Mouse (Mus musculus) liver, postnatal 0 days (tissue): ENCODE measurements at regions not wholly inside any gene's neighbourhood (a gene's known extent, or its start where the extent isn't known, plus 50 kb on each side); places are given as distances from the start of the nearest gene placed in this dataset.
A peak's percentile ranks its signal among the peaks of the same experiment; 100 is the strongest.

Experiments
- ATAC-seq: fragments of 200-750 bp; cut with Nextera tagmentation; 2 replicates; pipeline ENCODE4 v1.8.0; 2017; ENCODE audit warnings: mild to moderate bottlenecking, moderate library complexity
- DNase-seq: peaks from one replicate; pipeline ENCODE4 v3.0.0-alpha.2; 2016
- H3K27ac ChIP-seq: fragments of 300-500 bp; sonication (generic); 2 replicates; pipeline ENCODE4 v1.5.1; 2014; ENCODE audit warnings: antibody characterized with exemption, moderate library complexity, mild to moderate bottlenecking, low read depth
- H3K27me3 ChIP-seq: fragments of 300-500 bp; sonication (generic); 2 replicates; pipeline ENCODE4 v1.6.1; 2014; ENCODE audit warnings: low read length, control low read depth, mixed read lengths; ENCODE audit not compliant: insufficient read depth
- H3K36me3 ChIP-seq: fragments of 300-500 bp; sonication (generic); replicated peaks from 2 replicates; pipeline ENCODE4 v1.6.1; 2014; ENCODE audit warnings: mild to moderate bottlenecking, control low read depth, low read length, moderate library complexity, mixed read lengths; ENCODE audit not compliant: insufficient read depth
- H3K4me1 ChIP-seq: fragments of 300-500 bp; sonication (generic); 2 replicates; pipeline ENCODE4 v1.6.1; 2014; ENCODE audit warnings: antibody characterized with exemption, mild to moderate bottlenecking, control low read depth; ENCODE audit not compliant: insufficient read depth
- H3K4me2 ChIP-seq: fragments of 300-500 bp; sonication (generic); 2 replicates; pipeline ENCODE4 v1.6.1; 2014; ENCODE audit warnings: low read depth, mild to moderate bottlenecking, low read length, moderate library complexity, mixed read lengths
- H3K4me3 ChIP-seq: fragments of 300-500 bp; sonication (generic); 2 replicates; pipeline ENCODE4 v1.5.1; 2014; ENCODE audit warnings: low read depth, low read length
- H3K9ac ChIP-seq: fragments of 300-500 bp; sonication (generic); replicated peaks from 2 replicates; pipeline ENCODE4 v1.6.1; 2014; ENCODE audit warnings: mild to moderate bottlenecking, moderate library complexity
- H3K9me3 ChIP-seq: fragments of 300-500 bp; sonication (generic); 2 replicates; pipeline ENCODE4 v1.6.1; 2016; ENCODE audit warnings: mild to moderate bottlenecking, control low read depth, low read length, mixed read lengths
- CTCF ChIP-seq: sonication (generic); IDR thresholded peaks from 2 replicates; pipeline ENCODE4 v1.5.1; 2016; ENCODE audit warnings: antibody characterized with exemption, low read depth
- EP300 ChIP-seq: IDR thresholded peaks from 2 replicates; pipeline ENCODE4 v1.6.1; 2016; ENCODE audit warnings: antibody characterized with exemption, low read depth, mild to moderate bottlenecking
- WGBS: fragments of 180-500 bp; shearing (Covaris S2); extraction: QIAGEN DNeasy Blood & Tissue Kit; methylation state at CpG from one replicate; pipeline ENCODE4 v1.1.7; 2014; ENCODE audit not compliant: insufficient replicate concordance; 5-methylcytosine and 5-hydroxymethylcytosine counted together

DNA sequence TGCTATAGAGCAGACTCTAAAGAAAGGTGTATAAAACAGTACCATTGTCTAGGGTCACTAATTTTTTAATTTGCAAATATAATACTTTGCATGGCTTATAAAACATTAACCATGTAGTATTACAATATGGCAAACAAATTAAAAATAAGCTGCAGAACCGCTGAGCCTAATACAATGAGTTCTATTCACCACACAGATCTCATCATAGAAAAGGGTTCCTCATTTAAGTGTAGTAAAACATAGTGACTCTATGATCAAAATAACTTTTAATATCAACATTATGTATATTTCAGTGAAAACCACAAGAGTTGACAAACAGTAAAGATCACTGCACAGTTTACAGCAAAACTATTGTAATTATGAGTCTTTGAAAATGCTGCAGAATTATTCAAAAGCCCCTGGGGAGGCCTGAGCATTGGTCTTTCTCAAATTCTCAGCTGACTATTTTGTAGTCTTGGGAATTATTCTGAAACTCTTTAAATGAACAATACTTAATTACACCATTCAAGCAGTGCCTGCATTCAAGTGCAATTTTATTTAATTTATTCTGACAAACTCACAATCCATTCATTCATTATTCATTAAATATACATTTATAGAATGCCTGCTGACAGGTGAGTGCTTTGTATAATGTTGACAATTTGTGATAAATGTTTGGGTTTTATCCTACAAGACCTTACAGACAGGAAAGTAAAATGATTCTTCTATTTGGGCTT lies 60.3 kb downstream of the Pcdh20 start:
- Histone ChIP-seq H3K9me3 (no peaks in the 10 kb centered on the region), H3K9ac (no peak overlapping the region), H3K4me2 (no peak overlapping the region), H3K27me3 (no peaks in the 10 kb centered on the region), H3K27ac (no peak overlapping the region), H3K4me3 (no peak overlapping the region), H3K36me3 (no peaks in the 10 kb centered on the region), H3K4me1 (no peaks in the 10 kb centered on the region)
- ATAC-seq, result no peak
- TF ChIP-seq EP300, result no peak
- no peak for TF ChIP-seq CTCF
- DNase-seq, result no peak
- WGBS, result 86% methylated on average over 1 of the region's 1 CpGs

- DNase-seq (no peak), ATAC-seq (no peak)
- no peaks in the 10 kb centered on the region for H3K36me3 ChIP-seq
- H3K27ac ChIP-seq, result no peak overlapping the region
- H3K4me3 ChIP-seq, result no peak overlapping the region
- no peak overlapping the region for H3K4me2 ChIP-seq
- no peaks in the 10 kb centered on the region for H3K9me3 ChIP-seq
- H3K27me3 ChIP-seq, result no peaks in the 10 kb centered on the region
- WGBS, result 25% methylated on average over 1 of the region's 1 CpGs
- TF ChIP-seq EP300 (no peak), CTCF (no peak)
- H3K4me1 ChIP-seq, result no peaks in the 10 kb centered on the region
- no peak overlapping the region for H3K9ac ChIP-seq
Measured at GRCm38 (mm10) chr14:88399270-88399669, 71.9 kb downstream of the Pcdh20 start.

- no peaks in the 10 kb centered on the region for H3K9me3 ChIP-seq
- TF ChIP-seq EP300 (no peak), CTCF (no peak)
- no peaks in the 10 kb centered on the region for H3K4me1 ChIP-seq
- H3K27ac ChIP-seq, result no peak overlapping the region
- H3K36me3 ChIP-seq, result no peaks in the 10 kb centered on the region
- DNase-seq, result no peak
- no peak overlapping the region for H3K4me3 ChIP-seq
- ATAC-seq, result no peak
- no peaks in the 10 kb centered on the region for H3K27me3 ChIP-seq
- H3K9ac ChIP-seq, result no peak overlapping the region
- H3K4me2 ChIP-seq, result no peak overlapping the region
Measured at GRCm38 (mm10) chr14:88397187-88397586, 74.0 kb downstream of the Pcdh20 start.

DNA sequence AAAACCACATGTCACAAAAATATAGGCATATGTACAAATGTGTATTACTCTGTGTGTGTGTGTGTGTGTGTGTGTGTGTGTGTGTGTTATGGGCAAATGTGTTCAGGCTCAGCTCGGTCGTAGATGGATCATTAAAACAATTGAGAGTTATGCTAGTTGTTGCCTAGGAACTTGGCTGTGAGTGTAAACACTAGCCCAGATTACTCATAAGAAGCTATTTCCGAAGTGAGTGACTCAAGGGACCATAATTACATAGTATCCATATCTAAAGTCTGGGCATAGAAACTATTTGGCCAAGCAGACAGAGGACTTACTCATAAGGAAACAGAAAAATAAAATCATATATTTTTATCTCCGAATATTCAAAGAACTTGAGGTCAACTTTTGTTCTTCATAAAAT lies 76.2 kb downstream of the Pcdh20 start:
- DNase-seq (no peak), ATAC-seq (no peak)
- Histone ChIP-seq H3K9me3 (no peaks in the 10 kb centered on the region), H3K27me3 (no peaks in the 10 kb centered on the region), H3K4me3 (no peak overlapping the region), H3K36me3 (no peaks in the 10 kb centered on the region), H3K4me2 (no peak overlapping the region), H3K9ac (no peak overlapping the region), H3K4me1 (no peaks in the 10 kb centered on the region), H3K27ac (no peak overlapping the region)
- TF ChIP-seq CTCF (no peak), EP300 (no peak)
- WGBS, result 70% methylated on average over 4 of the region's 4 CpGs

GRCm38 (mm10) chr14:88384553-88384952 lies 86.6 kb downstream of the Pcdh20 start:
- DNase-seq (no peak), ATAC-seq (no peak)
- H3K9me3 ChIP-seq, result no peaks in the 10 kb centered on the region
- H3K27ac ChIP-seq, result no peak overlapping the region
- no peaks in the 10 kb centered on the region for H3K4me1 ChIP-seq
- no peak overlapping the region for H3K9ac ChIP-seq
- WGBS, result 60% methylated on average over 2 of the region's 2 CpGs
- TF ChIP-seq EP300 (no peak), CTCF (no peak)
- H3K4me3 ChIP-seq, result no peak overlapping the region
- no peaks in the 10 kb centered on the region for H3K27me3 ChIP-seq
- no peak overlapping the region for H3K4me2 ChIP-seq
- H3K36me3 ChIP-seq, result no peaks in the 10 kb centered on the region

- DNase-seq (no peak), ATAC-seq (no peak)
- no peak for TF ChIP-seq CTCF
- TF ChIP-seq EP300, result peak; percentile 26; the same call in 1 of the 2 replicates
- Histone ChIP-seq H3K4me1 (no peaks in the 10 kb centered on the region), H3K27ac (no peak overlapping the region), H3K9ac (no peak overlapping the region), H3K4me3 (no peak overlapping the region), H3K27me3 (no peaks in the 10 kb centered on the region), H3K4me2 (no peak overlapping the region), H3K36me3 (no peaks in the 10 kb centered on the region), H3K9me3 (no peaks in the 10 kb centered on the region)
- 60% methylated on average over 4 of the region's 4 CpGs for WGBS
Measured at GRCm38 (mm10) chr14:88347177-88347576, 124.0 kb downstream of the Pcdh20 start.

DNA sequence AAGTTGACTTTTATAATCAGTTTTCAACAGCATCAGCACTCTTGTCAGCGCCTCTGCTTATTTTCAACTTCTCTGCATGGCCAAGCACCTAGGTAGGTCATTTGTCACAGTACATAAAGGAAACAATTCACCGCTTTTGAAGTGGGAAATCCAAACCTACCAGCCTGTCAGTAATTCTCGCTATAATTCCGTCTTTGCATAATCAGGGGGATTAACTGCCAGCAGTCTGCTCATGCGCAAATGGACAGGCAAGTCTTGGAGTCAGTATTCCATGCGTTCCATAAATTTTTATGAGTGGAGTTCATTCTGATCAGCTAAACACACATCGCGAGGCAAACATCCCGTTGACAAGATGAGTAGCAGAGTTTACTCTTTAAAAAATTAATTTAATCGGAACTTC lies 133.9 kb downstream of the Pcdh20 start:
- 73% methylated on average over 10 of the region's 10 CpGs for WGBS

More for the DNA sequence above, 133.9 kb downstream of the Pcdh20 start:
- H3K4me2 ChIP-seq, result no peak overlapping the region
- ATAC-seq (no peak), DNase-seq (no peak)
- no peaks in the 10 kb centered on the region for H3K27me3 ChIP-seq
- TF ChIP-seq EP300, result no peak
- TF ChIP-seq CTCF, result no peak
- no peak overlapping the region for H3K9ac ChIP-seq
- H3K9me3 ChIP-seq, result no peaks in the 10 kb centered on the region
- H3K4me1 ChIP-seq, result no peaks in the 10 kb centered on the region
- H3K4me3 ChIP-seq, result no peak overlapping the region
- H3K27ac ChIP-seq, result no peak overlapping the region
- no peaks in the 10 kb centered on the region for H3K36me3 ChIP-seq
